Mouse (Mus musculus): ENCODE measurements around the gene Mthfsl. TPM values are rescaled to one million over a fixed set of nuclear protein-coding genes. Genes with fewer than 3 reads are reported as not detected.
"Not testable (repeated sequence)": the region's sequence is repeated elsewhere in the genome, so short reads cannot be mapped to it uniquely, and the experiment has no call there.

Mthfsl gene
- polyA plus RNA-seq, 3 experiments from 2014 or later = 118 to 144 (median 135) TPM

GRCm38 (mm10) chr9:88689451-88689850 lies 30.6 kb downstream of the Mthfsl start:
- peak; percentile 80 for ATAC-seq

GRCm38 (mm10) chr9:88686719-88687118 lies 33.4 kb downstream of the Mthfsl start:
- not testable (repeated sequence) for ATAC-seq

- ATAC-seq = not testable (repeated sequence)
These were observed 61.8 kb downstream of the Mthfsl start for GRCm38 (mm10) chr9:88658341-88658740.

- not testable (repeated sequence) for ATAC-seq
These were observed 69.4 kb downstream of the Mthfsl start for GRCm38 (mm10) chr9:88650742-88651141.

Other genes starting within 250 kb of the Mthfsl start
- 100 to 1,000 TPM; 101 to 143 (median 101) TPM for gene Syncrip, start 237.7 kb downstream of the Mthfsl start, polyA plus RNA-seq (2017; shearing (Covaris generic))
- 10 to 100 TPM in 2 of 3 experiments, 1 to 10 TPM in 1; 9.8 to 16.3 (median 16.3) TPM for gene Zfp949, start 172.3 kb downstream of the Mthfsl start, polyA plus RNA-seq (2017; shearing (Covaris generic))
- gene Trim43a, start 139.4 kb downstream of the Mthfsl start, polyA plus RNA-seq (2017; shearing (Covaris generic)) = not detected
- 100 to 1,000 TPM; 103 to 282 (median 149) TPM for gene Bcl2a1d, start 11.6 kb upstream of the Mthfsl start, polyA plus RNA-seq (2017; shearing (Covaris generic))
- gene Trim43c, start 118.9 kb upstream of the Mthfsl start, polyA plus RNA-seq (2017; shearing (Covaris generic)) = not detected
- 1 to 10 TPM in 1 of 3 experiments, under 1 TPM in 1, not detected in 1; 0.56 to 3.2 TPM for gene Bcl2a1a, start 236.6 kb upstream of the Mthfsl start, polyA plus RNA-seq (2017; shearing (Covaris generic))

Data from inflammation-experienced regulatory T-cells, adult 6 months (primary cell).